Mouse (Mus musculus) CH12.LX (cell line): ENCODE results near the gene Myo1g.

ENCODE experiments used
- BHLHE40 ChIP-seq: IDR thresholded peaks from 2 replicates; pipeline ENCODE4 v1.6.1; 2011; ENCODE audit warnings: mild to moderate bottlenecking, low read depth, low read length, improper control_type of control experiment
- CTCF ChIP-seq, 2 experiments: IDR thresholded peaks in 1 of 2; conservative IDR thresholded peaks in 1 of 2; 2 replicates each; pipeline ENCODE4 v1.5.1; 2011 to 2012; ENCODE audit warnings: low read depth in 2 of 2, low read length in 2 of 2, improper control_type of control experiment in 1 of 2, inconsistent platforms in 1 of 2, mild to moderate bottlenecking in 1 of 2, moderate library complexity in 1 of 2
- MAFK ChIP-seq: IDR thresholded peaks from 2 replicates; pipeline ENCODE4 v1.6.1; 2011; ENCODE audit warnings: low read length, improper control_type of control experiment; ENCODE audit not compliant: insufficient replicate concordance
- MEF2A ChIP-seq: IDR thresholded peaks from 2 replicates; pipeline ENCODE4 v1.6.1; 2014; ENCODE audit warnings: low read depth, mild to moderate bottlenecking, inconsistent platforms, low read length, improper control_type of control experiment, borderline replicate concordance
- MYC ChIP-seq: IDR thresholded peaks from 2 replicates; pipeline ENCODE4 v1.6.1; 2011; ENCODE audit warnings: low read depth, mild to moderate bottlenecking, improper control_type of control experiment, low read length
- NELFE ChIP-seq: IDR thresholded peaks from 2 replicates; pipeline ENCODE4 v1.6.1; 2011; ENCODE audit warnings: low read depth, low read length, improper control_type of control experiment
- TBP ChIP-seq: conservative IDR thresholded peaks from 2 replicates; pipeline ENCODE4 v1.6.1; 2011; ENCODE audit warnings: low read depth, low read length, improper control_type of control experiment
- TCF12 ChIP-seq: IDR thresholded peaks from 2 replicates; pipeline ENCODE4 v1.6.1; 2014; ENCODE audit warnings: low read depth, mild to moderate bottlenecking, inconsistent platforms, low read length, improper control_type of control experiment

DNA sequence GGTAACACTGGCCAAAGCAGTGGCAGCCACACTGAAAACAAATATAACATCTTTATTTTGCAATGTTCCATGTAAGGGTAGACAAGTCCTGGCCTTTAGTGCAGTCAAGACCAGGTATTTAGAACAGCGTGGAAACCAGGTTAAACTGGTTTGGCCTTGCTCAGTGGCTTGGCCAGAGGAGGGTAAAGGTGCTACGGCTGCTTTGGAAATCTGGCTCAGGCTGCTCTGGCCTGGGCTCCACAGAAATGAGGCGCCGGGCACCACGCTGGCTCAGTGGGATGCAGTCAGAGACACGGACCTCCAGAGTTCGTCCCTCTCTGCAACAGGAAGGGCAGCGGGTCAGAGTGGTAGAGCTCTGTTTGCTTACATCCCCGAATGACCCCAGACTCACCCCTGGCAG lies 14.2 kb downstream of the Myo1g start:
- TF ChIP-seq TBP = no peak
- TF ChIP-seq NELFE = no peak
- TF ChIP-seq MAFK = no peak
- no peak for TF ChIP-seq MEF2A
- no peak for TF ChIP-seq CTCF (conservative IDR thresholded peaks at IDR 0.05 in 1 of 2, IDR thresholded peaks at IDR 0.05 in 1 of 2; ENCODE audit: low read depth in 2 of 2, low read length in 2 of 2)
- TF ChIP-seq BHLHE40 = no peak
- TF ChIP-seq MYC = no peak
- no peak for TF ChIP-seq TCF12
